Mouse (Mus musculus): ENCODE data around the gene Dhx29.

GRCm38 (mm10) chr13:112993531-112994152 is 66.4 kb downstream of the Dhx29 start, which contains the start of gene Mcidas:
- TF ChIP-seq CTCF (IDR thresholded peaks at IDR 0.05; ENCODE audit: low read depth, low read length) (no peak), EP300 (IDR thresholded peaks at IDR 0.05; ENCODE audit: insufficient read depth, low read depth, low read length) (no peak)
